Mouse (Mus musculus) left cerebral cortex, postnatal 25 days (tissue): Measurements from ENCODE around the gene Sidt2. TPM values are rescaled to one million over a fixed set of nuclear protein-coding genes. Genes with fewer than 3 reads are reported as not detected.

Experiments
- DNase-seq, 2 experiments: peaks; one replicate each; pipeline ENCODE4 v3.0.0; 2022; ENCODE audit warnings: low spot score in 2 of 2, mixed read lengths in 1 of 2
- intact Hi-C: fragments of 180-260 bp; cut with DNase I; formaldehyde crosslinking; loops from one replicate; pipeline ENCODE4 v1.15.1; 2025
- microRNA-seq, 2 experiments: library from miRNA; unstranded; fragments of <30 nt; microRNA quantifications; one replicate each; pipeline ENCODE4 v1.2.0; 2022
- total RNA-seq, 2 experiments: library from RNA; stranded (reverse); gene quantifications; 2 replicates each; pipeline ENCODE4 v1.2.3; 2021

Gene Sidt2
- total RNA-seq, 2 experiments from 2014 or later = 85.2 to 91.7 TPM

DNA sequence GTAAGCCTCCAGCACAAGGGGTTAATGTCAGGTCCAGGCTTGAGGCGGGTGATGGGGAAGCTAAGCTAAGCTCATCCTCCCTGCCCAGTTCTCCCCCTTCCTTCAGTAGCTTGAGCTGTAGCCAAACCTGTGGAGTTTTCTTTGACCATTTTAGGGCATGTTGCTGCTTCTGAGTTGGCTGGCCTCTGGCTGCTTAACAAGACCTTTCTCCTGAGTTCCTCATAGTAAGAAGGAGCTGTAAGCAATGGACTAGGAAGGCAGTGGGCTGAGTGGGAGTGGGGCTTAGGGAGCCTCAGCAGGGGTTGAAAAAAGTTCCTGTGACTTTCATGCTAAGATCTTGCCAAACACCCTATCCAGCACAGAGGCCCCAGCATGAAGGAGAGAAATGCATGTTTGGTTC is 35.2 kb downstream of the Sidt2 start:
- no peak for DNase-seq
- intact Hi-C loops = no loop called here

DNA sequence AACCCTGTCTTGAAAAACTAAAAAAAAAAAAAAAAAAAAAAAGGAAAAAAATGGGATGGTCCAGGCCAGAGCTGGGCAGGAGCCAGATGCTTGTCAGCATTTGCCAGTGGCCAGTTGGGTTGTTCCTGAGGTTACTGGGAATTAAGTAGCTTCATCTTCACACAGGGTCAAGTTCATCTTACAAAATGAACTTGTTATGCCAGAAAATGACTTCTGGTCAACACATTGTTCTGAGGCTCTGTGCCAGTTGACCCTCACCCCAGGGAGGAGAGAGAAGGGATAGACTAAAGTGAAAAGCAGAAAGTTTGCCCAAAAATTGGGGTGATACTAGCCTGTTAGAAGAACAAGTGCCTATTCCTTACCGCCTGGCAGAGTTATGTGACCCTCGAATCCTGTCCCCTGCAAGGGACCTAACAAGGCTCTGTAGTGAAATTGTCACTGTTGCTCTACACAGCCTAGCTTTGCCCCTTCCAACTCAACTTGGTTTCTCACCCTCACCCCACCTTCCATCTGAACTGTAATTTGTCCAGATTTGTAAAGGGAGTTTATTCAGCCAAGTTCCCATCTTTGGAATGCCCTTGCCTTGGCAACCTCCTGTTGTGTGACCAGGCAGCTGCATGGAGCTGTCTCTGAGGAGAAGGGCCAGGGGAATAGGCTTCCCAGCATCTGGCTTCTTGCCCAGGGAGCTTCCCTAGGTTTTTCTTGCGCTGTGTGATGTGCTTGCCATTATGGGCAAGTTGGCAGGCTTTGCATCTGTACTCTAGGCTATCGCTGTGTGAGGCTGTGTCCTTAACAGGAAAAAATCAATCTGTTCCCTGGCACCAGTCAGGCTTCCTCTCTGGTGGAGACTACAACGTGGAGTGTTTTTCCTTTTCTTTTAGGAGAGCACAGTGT is 37.8 kb downstream of the Sidt2 start:
- intact Hi-C loops = no loop called here
- DNase-seq = peak; percentile 46 to 67

DNA sequence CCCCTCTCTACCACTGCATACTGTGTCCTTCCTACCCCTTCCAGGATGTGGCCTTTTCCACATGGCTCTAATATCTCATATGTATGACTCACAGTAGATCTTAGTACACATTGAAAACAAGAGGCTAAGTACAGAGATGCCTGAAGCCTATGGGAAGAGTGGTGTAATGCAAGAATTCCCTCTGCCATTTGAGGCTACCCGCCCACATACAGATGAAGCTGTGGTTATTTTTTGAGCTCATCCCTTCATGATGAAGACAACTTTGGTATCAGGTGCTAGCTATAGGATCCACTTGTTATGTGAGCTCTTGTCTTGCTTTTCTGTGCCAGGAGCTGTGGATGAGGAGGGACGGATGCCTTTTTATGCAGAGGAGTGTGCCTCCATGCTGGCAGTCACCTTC is 39.4 kb downstream of the Sidt2 start:
- peak in 1 of 2 experiments; percentile 76 for DNase-seq
- intact Hi-C loops = no loop called here

DNA sequence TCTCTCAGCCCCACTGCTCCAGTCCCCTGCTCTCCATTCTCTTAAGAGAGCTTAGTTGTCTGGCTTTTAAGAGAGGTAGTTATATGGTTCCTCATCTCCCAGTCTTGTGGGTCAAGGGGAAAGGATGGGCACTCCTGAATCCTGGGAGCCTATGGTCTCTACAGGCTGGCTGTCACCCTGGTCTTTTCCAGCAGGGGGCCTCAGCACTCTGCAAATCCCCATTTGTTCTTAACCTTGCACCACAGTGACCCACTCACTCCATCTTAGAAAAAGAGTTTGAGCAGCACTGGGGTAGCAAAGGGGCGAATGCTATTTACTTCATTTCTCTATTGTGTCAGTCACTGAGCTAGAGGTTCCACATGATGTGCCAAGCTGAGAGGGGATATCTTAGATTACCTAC is 43.4 kb downstream of the Sidt2 start:
- no peak for DNase-seq

DNA sequence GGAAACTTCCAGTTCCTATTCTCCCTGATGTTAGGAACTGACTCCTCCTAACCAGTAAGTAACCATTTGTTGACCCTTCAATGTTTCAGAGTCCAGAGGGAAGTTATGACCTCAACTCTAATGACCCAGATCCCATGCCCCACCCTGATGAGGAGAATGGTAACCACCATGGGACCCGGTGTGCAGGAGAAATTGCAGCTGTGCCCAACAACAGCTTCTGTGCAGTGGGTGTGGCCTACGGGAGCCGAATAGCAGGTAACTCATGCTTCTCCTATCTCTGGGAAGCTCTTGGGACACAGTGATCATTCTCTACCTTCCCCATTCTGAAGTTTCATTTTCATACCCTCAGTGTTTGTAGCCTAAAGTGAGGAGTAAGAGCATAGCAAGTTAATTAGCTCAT is 44.1 kb downstream of the Sidt2 start:
- DNase-seq = no peak
- intact Hi-C loops = no loop called here

More for the DNA sequence above, 43.4 kb downstream of the Sidt2 start:
- intact Hi-C loops = no loop called here

- intact Hi-C loops = loop anchor here (2.0 to 10.0 kb wide), 3 partner anchors 48 to 492 kb away; partner anchors contain the start of genes Bace1 and Sidt2
Observed at GRCm38 (mm10) chr9:45907078-45907428, 48.0 kb downstream of the Sidt2 start.

GRCm38 (mm10) chr9:45906355-45907077 is 48.5 kb downstream of the Sidt2 start, which contains the start of the genes Pcsk7 and Rnf214:
Pcsk7 (plus strand) TSS chr9:45906497.
Rnf214 (minus strand) TSS chr9:45906911.
- peak; percentile 90 to 92 for DNase-seq
- intact Hi-C loops = loop anchor here (2.0 to 10.0 kb wide), 3 partner anchors 48 to 492 kb away; partner anchors contain the start of genes Bace1 and Sidt2

More at GRCm38 (mm10) chr9:45907078-45907428, 48.0 kb downstream of the Sidt2 start:
- no peak for DNase-seq

GRCm38 (mm10) chr9:45905811-45906237 is 49.2 kb downstream of the Sidt2 start:
- intact Hi-C loops = loop anchor here (2.0 to 10.0 kb wide), 3 partner anchors 49 to 491 kb away; partner anchors contain the start of genes Bace1 and Sidt2
- DNase-seq = peak in 1 of 2 experiments; percentile 16

GRCm38 (mm10) chr9:45905196-45905595 is 49.9 kb downstream of the Sidt2 start:
- DNase-seq = no peak
- intact Hi-C loops = loop anchor here (5.0 to 10.0 kb wide), 2 partner anchors 68 to 490 kb away; partner anchors contain the start of gene Bace1

- intact Hi-C loops = no loop called here
- DNase-seq = no peak
Observed at GRCm38 (mm10) chr9:45893681-45894080, 61.4 kb downstream of the Sidt2 start.

Small RNAs within 50 kb of the gene (microRNA-seq; reads per million reads assigned to microRNA genes)
- gene Mir7087 = 0.34 to 0.50 reads per million in 2 experiments

Other genes with a start within 250 kb of the Sidt2 start
- gene Cep164, start 126.6 kb downstream of the Sidt2 start, total RNA-seq = 10 to 100 TPM; 10.5 to 10.9 TPM
- 10 to 100 TPM; 94.6 to 96.2 TPM for gene Bace1, start 116.7 kb downstream of the Sidt2 start, total RNA-seq
- gene Pcsk7, start 48.8 kb downstream of the Sidt2 start, total RNA-seq = 10 to 100 TPM; 22.3 to 25.0 TPM
- gene Rnf214, start 48.3 kb downstream of the Sidt2 start, total RNA-seq = 10 to 100 TPM; 70.9 to 77.5 TPM
- 10 to 100 TPM in 1 of 2 experiments, 1 to 10 TPM in 1; 9.3 to 12.7 TPM for gene Tagln, start 19.2 kb downstream of the Sidt2 start, total RNA-seq
- 100 to 1,000 TPM; 203 to 206 TPM for gene Pafah1b2, start 57.4 kb upstream of the Sidt2 start, total RNA-seq
- 100 to 1,000 TPM; 114 to 121 TPM for gene Sik3, start 57.6 kb upstream of the Sidt2 start, total RNA-seq